Mouse (Mus musculus) testis, adult 2 months (tissue): ENCODE data around the gene Fam151a. TPM values are rescaled to one million over a fixed set of nuclear protein-coding genes. Genes with fewer than 3 reads are reported as not detected.
A peak's percentile ranks its signal among the peaks of the same experiment; 100 is the strongest.
"Not testable (repeated sequence)": the region's sequence is repeated elsewhere in the genome, so short reads cannot be mapped to it uniquely, and the experiment has no call there.

ENCODE experiments used
- H3K27ac ChIP-seq: fragments of 200-500 bp; 2 replicates; pipeline ENCODE4 v1.5.1; 2012; ENCODE audit warnings: low read depth, low read length; ENCODE audit not compliant: control insufficient read depth, insufficient read depth
- H3K27me3 ChIP-seq: fragments of 200-500 bp; 2 replicates; pipeline ENCODE4 v1.6.1; 2012; ENCODE audit warnings: mild to moderate bottlenecking, low read length, moderate library complexity; ENCODE audit not compliant: control insufficient read depth, insufficient read depth
- H3K36me3 ChIP-seq: fragments of 200-500 bp; 2 replicates; pipeline ENCODE4 v1.6.1; 2012; ENCODE audit warnings: mild to moderate bottlenecking, low read length; ENCODE audit not compliant: control insufficient read depth, insufficient read depth
- H3K4me1 ChIP-seq: fragments of 200-500 bp; 2 replicates; pipeline ENCODE4 v1.6.1; 2012; ENCODE audit warnings: low read length; ENCODE audit not compliant: control insufficient read depth, insufficient read depth
- H3K4me3 ChIP-seq: fragments of 200-500 bp; 2 replicates; pipeline ENCODE4 v1.5.1; 2012; ENCODE audit warnings: low read depth, mild to moderate bottlenecking, low read length, moderate library complexity, mixed read lengths; ENCODE audit not compliant: control insufficient read depth
- CTCF ChIP-seq: fragments of 200-500 bp; IDR thresholded peaks from 2 replicates; pipeline ENCODE4 v1.5.1; 2012; ENCODE audit warnings: low read depth, mild to moderate bottlenecking, inconsistent platforms, low read length, moderate library complexity; ENCODE audit not compliant: control insufficient read depth, insufficient read depth, insufficient replicate concordance
- POLR2A ChIP-seq: fragments of 200-500 bp; IDR thresholded peaks from 2 replicates; pipeline ENCODE4 v1.6.1; 2012; ENCODE audit warnings: low read depth, mild to moderate bottlenecking, inconsistent platforms, low read length, moderate library complexity; ENCODE audit not compliant: control insufficient read depth
- polyA plus RNA-seq: library from polyadenylated mRNA; depleted of rRNA; stranded (reverse); fragments of >200 nt; gene quantifications from 2 replicates; pipeline ENCODE4 v1.2.3, GENCODE M21; 2012

Gene Fam151a
- polyA plus RNA-seq, 1 experiment, result 1.0 TPM

DNA sequence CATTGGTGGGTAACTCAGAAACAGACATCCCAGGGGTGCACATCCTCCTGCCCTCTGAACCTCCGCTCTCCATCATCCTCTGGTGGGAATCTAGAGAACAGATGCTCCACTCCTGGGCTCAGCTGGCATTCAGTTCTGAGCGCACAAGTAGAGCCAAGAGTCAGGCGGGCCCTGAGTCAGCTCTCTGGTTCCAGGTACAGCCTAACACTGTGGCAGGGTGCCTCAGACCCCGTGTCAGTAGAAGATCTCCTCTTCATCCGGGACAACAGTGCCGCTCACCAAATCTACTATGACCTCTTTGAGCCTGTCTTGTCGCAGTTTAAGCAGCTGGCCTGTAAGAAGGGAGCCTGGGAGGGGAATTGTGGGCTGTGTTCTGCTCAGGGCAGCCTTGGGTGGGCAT is 12.2 kb downstream of the Fam151a start:
- no peaks in the 10 kb centered on the region for H3K4me1 ChIP-seq
- no peaks in the 10 kb centered on the region for H3K36me3 ChIP-seq
- no peak overlapping the region for H3K4me3 ChIP-seq
- TF ChIP-seq POLR2A (no peak), CTCF (no peak)
- no peak overlapping the region for H3K27ac ChIP-seq
- no peaks in the 10 kb centered on the region for H3K27me3 ChIP-seq

DNA sequence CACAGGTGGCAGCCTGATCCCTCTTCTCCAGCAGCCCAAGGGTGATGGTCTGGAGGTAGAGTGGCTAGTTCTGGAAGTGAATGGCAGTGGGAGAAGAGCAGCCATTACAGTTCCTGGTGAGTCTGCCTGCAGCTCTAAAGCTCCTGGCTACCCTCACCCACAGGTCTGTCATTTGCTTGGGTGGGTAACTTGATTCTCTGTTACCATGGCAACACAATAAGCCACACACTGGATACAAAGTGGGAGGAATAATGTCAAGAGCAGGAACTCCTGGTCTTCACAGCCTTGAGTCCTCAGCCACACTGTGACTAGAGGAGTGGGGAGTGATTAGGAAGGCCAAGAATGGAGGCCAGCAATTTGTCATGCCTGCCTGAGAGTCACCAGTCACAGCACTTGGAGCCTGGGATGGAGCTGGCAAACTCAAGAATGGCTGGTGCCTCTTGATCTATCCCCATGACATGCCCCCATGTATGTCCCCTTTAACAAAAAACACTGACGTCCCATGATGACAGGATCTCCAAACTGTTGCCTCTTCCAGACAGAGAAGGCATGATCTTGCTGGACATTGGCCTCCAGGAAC is 13.4 kb downstream of the Fam151a start:
- H3K36me3 ChIP-seq, result no peaks in the 10 kb centered on the region
- no peak overlapping the region for H3K4me3 ChIP-seq
- H3K4me1 ChIP-seq, result no peaks in the 10 kb centered on the region
- no peaks in the 10 kb centered on the region for H3K27me3 ChIP-seq
- H3K27ac ChIP-seq, result no peak overlapping the region
- TF ChIP-seq POLR2A, result no peak
- no peak for TF ChIP-seq CTCF

DNA sequence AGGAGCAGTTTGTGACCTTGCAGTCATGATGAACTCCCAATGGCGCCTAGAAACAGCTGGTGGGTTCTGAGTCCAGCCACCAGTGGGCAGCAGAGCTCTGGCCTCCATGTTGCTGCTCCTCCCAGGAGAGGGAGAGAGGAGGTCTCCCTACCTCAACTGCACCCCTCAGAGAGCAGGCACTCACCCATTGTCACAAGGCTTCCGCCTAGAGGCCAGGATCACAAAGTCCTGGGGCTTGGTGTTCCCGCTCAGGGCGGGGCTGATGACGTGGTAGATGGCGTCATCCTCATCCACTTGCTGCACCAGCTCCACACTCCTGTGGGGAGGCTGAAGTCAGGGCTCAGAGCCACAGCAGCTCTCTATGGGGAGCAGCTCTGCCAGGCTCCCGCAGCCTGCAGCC is 16.0 kb downstream of the Fam151a start:
- H3K27me3 ChIP-seq, result no peaks in the 10 kb centered on the region
- TF ChIP-seq POLR2A (no peak), CTCF (peak; percentile 59; the same call in 1 of the 2 replicates)
- H3K27ac ChIP-seq, result no peak overlapping the region
- no peaks in the 10 kb centered on the region for H3K36me3 ChIP-seq
- H3K4me1 ChIP-seq, result no peaks in the 10 kb centered on the region
- no peak overlapping the region for H3K4me3 ChIP-seq

DNA sequence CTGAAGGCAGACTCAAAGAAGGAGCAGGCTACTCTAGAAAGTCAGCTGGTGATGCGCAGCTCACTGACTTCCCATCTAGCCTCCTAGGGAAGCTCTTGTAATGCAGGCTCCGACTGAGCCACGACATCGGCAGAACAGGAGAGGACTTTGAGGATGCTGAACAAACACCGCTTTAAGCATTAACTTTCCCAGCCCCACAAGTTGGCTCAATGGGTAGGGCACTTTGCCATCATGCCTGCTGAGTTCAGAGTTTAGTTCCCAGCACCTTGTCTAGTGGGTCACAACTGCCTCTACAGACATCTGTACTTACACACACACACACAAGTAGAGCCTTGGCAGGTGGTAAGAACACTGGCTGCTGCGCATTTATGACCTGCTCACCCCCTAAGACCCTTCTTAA is 18.0 kb downstream of the Fam151a start:
- Histone ChIP-seq H3K4me3 (no peak overlapping the region), H3K27me3 (no peaks in the 10 kb centered on the region), H3K36me3 (no peaks in the 10 kb centered on the region), H3K27ac (no peak overlapping the region), H3K4me1 (no peaks in the 10 kb centered on the region)
- TF ChIP-seq POLR2A (no peak), CTCF (no peak)

DNA sequence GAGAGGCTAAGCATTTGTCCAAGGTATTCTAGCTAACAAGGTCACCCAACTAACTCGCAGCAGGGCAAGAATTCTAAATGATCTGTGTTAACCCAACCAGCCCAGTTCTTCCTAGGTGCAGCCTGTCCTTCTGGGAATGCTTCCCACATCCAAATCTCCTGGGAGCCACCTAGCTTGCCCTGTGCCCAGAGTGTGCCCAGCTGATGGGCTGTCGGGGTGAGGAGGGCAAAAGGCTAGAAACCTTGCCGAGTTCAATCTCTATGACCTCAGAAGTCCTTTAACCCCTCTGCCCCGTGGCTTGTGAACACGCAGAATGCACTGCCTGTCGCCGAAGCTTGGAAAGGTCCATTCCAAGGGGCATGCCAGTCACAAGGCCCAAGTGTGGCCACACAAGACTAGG is 30.5 kb downstream of the Fam151a start:
- H3K4me3 ChIP-seq, result no peak overlapping the region
- TF ChIP-seq CTCF, result no peak
- TF ChIP-seq POLR2A, result no peak
- H3K27me3 ChIP-seq, result no peaks in the 10 kb centered on the region
- H3K4me1 ChIP-seq, result no peaks in the 10 kb centered on the region
- H3K36me3 ChIP-seq, result no peaks in the 10 kb centered on the region
- no peak overlapping the region for H3K27ac ChIP-seq

DNA sequence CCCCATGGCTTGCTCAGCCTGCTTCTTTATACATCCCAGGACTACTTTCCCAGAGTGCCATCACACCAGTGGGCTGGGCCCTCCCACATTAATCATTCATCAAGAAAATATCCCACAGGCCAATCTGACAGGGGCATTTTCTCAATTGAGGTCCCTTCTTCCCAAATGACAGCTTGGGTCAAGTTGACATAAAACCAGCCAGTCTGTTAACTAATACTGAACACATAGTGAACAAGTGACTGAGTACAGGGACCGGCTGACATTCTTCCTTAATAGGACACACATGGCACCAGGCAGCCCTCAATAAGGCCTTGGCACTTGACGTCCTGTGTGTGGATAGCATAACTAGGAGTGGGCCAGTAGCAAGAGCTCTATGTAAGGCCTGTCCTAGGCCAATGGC is 35.6 kb downstream of the Fam151a start:
- Histone ChIP-seq H3K27ac (no peak overlapping the region), H3K4me3 (no peak overlapping the region), H3K27me3 (no peaks in the 10 kb centered on the region), H3K4me1 (peaks cover 3% of the 10 kb centered on the region; the same call in 1 of the 2 replicates), H3K36me3 (no peaks in the 10 kb centered on the region)
- TF ChIP-seq POLR2A (no peak), CTCF (no peak)

DNA sequence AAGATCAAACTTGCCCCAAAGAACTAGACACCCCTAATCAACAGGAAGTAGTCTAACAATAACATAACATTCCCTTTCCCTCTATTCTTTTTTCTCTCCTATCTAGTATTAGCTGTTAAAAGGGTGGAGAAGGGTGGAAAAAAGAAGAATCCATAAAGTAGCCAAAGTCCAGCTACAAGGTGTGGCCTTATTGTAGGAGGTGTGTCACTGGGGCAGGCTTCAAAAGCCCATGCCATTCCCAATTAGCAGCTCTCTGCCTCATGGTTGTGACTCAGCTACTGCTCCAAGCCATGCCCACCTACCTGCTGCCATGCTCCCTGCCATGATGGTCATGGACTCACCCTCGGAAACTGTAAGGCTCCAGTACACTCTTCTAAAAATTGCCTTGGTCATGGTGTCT is 38.9 kb downstream of the Fam151a start:
- Histone ChIP-seq H3K4me3 (no peak overlapping the region), H3K36me3 (no peaks in the 10 kb centered on the region), H3K27ac (no peak overlapping the region), H3K4me1 (peaks cover 6% of the 10 kb centered on the region; the same call in 1 of the 2 replicates), H3K27me3 (no peaks in the 10 kb centered on the region)
- no peak for TF ChIP-seq CTCF
- no peak for TF ChIP-seq POLR2A

DNA sequence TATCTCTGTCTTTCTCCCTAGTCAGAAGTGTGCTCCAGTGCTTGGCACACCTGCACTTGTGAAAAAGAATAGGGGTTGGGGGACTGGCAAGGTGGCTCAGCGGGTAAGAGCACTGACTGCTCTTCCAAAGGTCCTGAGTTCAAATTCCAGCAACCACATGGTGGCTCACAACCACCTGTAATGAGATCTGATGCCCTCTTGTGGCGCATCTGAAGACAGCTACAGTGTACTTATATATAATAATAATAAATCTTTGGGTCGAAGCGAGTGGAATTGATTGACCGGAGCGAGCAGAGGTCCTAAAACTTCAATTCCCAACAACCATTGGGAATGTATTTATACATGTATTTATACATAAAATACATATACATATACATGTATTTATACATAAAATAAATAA is 42.1 kb downstream of the Fam151a start:
- H3K4me3 ChIP-seq, H3K4me1 ChIP-seq, H3K27ac ChIP-seq, H3K36me3 ChIP-seq, H3K27me3 ChIP-seq: not testable (repeated sequence)
